Mouse (Mus musculus) forebrain, embryonic 12.5 days (tissue): ENCODE data around the gene Hbb-bs. TPM values are rescaled to one million over a fixed set of nuclear protein-coding genes. Genes with fewer than 3 reads are reported as not detected.

Experiments
- ATAC-seq: fragments of 200-750 bp; cut with Nextera tagmentation; 2 replicates; pipeline ENCODE4 v1.8.0; 2017; ENCODE audit warnings: moderate TSS enrichment; ENCODE audit not compliant: low FRiP score
- H3K27ac ChIP-seq: fragments of 300-500 bp; sonication (generic); 2 replicates; pipeline ENCODE4 v1.5.1; 2016; ENCODE audit warnings: mild to moderate bottlenecking
- H3K27me3 ChIP-seq: fragments of 300-500 bp; sonication (generic); 2 replicates; pipeline ENCODE4 v1.6.1; 2016; ENCODE audit warnings: mild to moderate bottlenecking
- H3K36me3 ChIP-seq: fragments of 300-500 bp; sonication (generic); replicated peaks from 2 replicates; pipeline ENCODE4 v1.6.1; 2016; ENCODE audit warnings: mild to moderate bottlenecking
- H3K4me1 ChIP-seq: fragments of 300-500 bp; sonication (generic); 2 replicates; pipeline ENCODE4 v1.6.1; 2016
- H3K4me2 ChIP-seq: fragments of 300-500 bp; sonication (generic); 2 replicates; pipeline ENCODE4 v1.6.1; 2016; ENCODE audit warnings: mild to moderate bottlenecking, moderate library complexity
- H3K4me3 ChIP-seq: fragments of 300-500 bp; sonication (generic); replicated peaks from 2 replicates; pipeline ENCODE4 v1.5.1; 2016; ENCODE audit warnings: mild to moderate bottlenecking
- H3K9ac ChIP-seq: fragments of 300-500 bp; sonication (generic); 2 replicates; pipeline ENCODE4 v1.6.1; 2016; ENCODE audit warnings: mild to moderate bottlenecking
- H3K9me3 ChIP-seq: fragments of 300-500 bp; sonication (generic); 2 replicates; pipeline ENCODE4 v1.6.1; 2016
- WGBS: fragments of 180-500 bp; shearing (Covaris S2); methylation state at CpG from one replicate; pipeline ENCODE4 v1.1.7; 2016; 5-methylcytosine and 5-hydroxymethylcytosine counted together
- polyA plus RNA-seq: library from polyadenylated mRNA; unstranded; fragments of >200 nt; fragmentation: Nextera tagmentation; extraction: Ambion mirVana; gene quantifications from 2 replicates; pipeline ENCODE4 v1.2.1, GENCODE M21; 2016

Hbb-bs gene
- 465 and 620 TPM in 2 replicates for polyA plus RNA-seq

- H3K4me3 ChIP-seq, result no peak within 1 kb of the TSS
- no peak for ATAC-seq
- 84% methylated on average over 4 of the region's 4 CpGs for WGBS
These were observed at the start of gene Hbb-bs for GRCm38 (mm10) chr7:103827808-103828207. Hbb-bs (minus strand) TSS chr7:103828096.

DNA sequence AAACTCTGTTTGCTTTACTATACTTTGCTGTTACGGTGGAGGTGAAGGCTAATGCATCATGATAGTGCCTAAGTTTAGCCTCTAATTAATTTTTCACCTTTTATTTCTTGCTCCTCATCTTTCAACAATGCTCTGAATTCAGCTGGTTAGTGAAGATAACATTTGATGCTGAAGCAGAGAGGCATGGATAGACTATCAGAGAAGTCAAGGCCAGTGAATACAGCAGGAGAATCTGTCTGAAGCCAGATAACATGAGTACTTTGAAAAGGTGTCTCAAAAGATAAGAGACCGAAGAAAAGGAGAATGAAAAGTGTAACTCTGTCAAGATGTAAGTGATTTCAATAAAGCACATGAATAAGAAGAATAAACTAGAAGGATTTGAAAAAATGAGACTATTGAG lies 49.2 kb upstream of the Hbb-bs start:
- Histone ChIP-seq H3K4me1 (no peaks in the 10 kb centered on the region), H3K27me3 (no peaks in the 10 kb centered on the region), H3K4me3 (no peak overlapping the region), H3K27ac (no peak overlapping the region), H3K36me3 (no peaks in the 10 kb centered on the region), H3K9ac (no peak overlapping the region), H3K9me3 (no peaks in the 10 kb centered on the region), H3K4me2 (no peak overlapping the region)
- 85% methylated on average over 2 of the region's 2 CpGs for WGBS
- no peak for ATAC-seq

More at GRCm38 (mm10) chr7:103827808-103828207, at the start of gene Hbb-bs:
- no peaks in the 10 kb centered on the region for H3K9me3 ChIP-seq
- no peak within 1 kb of the TSS for H3K4me2 ChIP-seq
- no peaks in the 10 kb centered on the region for H3K36me3 ChIP-seq
- H3K27me3 ChIP-seq, result no peaks in the 10 kb centered on the region
- H3K27ac ChIP-seq, result no peak within 1 kb of the TSS
- no peak within 1 kb of the TSS for H3K9ac ChIP-seq
- H3K4me1 ChIP-seq, result no peaks in the 10 kb centered on the region

DNA sequence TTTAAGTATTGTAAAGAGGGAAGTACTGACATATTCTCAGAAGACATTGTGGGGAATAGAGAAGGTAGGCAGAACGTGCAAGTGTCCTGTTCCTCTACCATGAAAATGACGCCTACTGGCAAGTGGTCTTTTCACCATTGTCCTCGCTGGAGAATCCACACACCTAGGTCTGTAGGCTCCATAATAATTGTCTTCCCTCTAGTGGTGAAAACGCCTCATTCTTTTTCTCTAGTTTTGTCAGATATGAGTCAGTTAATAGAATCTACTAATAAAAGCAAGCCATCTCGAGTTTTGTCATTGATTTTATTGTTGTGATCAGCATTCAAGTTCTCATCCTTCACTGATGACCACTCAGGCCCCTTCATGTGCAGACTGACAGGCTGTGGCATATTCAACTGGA lies 46.6 kb upstream of the Hbb-bs start:
- H3K4me2 ChIP-seq, result no peak overlapping the region
- no peak for ATAC-seq
- no peaks in the 10 kb centered on the region for H3K27me3 ChIP-seq
- H3K9me3 ChIP-seq, result no peaks in the 10 kb centered on the region
- H3K4me3 ChIP-seq, result no peak overlapping the region
- WGBS, result 62% methylated on average over 5 of the region's 5 CpGs
- H3K4me1 ChIP-seq, result no peaks in the 10 kb centered on the region
- H3K36me3 ChIP-seq, result no peaks in the 10 kb centered on the region
- H3K9ac ChIP-seq, result no peak overlapping the region
- no peak overlapping the region for H3K27ac ChIP-seq

DNA sequence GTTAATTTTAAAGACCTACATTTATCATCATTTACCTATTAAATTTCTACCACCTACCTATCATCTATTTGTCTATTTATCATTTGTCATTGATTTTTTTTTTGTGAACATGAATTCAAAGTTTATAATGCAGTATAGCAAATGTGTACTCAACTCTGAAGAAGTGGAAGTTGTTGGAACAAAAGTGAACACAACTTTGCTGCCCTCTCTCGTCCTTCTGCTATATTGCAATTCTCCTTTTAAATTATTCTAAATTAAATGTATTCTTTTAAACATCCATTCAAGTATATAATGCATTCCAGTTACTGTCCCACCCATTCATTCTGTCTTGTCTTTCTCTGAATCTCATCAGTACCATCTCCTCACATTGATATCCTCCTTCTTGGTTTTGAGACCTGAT lies 45.2 kb upstream of the Hbb-bs start:
- 10% methylated on average over 1 of the region's 1 CpGs for WGBS
- Histone ChIP-seq H3K4me3 (no peak overlapping the region), H3K4me2 (no peak overlapping the region), H3K27ac (no peak overlapping the region), H3K27me3 (no peaks in the 10 kb centered on the region), H3K9ac (no peak overlapping the region), H3K9me3 (no peaks in the 10 kb centered on the region), H3K4me1 (no peaks in the 10 kb centered on the region), H3K36me3 (no peaks in the 10 kb centered on the region)
- ATAC-seq, result no peak; the same call in 1 of the 2 replicates

DNA sequence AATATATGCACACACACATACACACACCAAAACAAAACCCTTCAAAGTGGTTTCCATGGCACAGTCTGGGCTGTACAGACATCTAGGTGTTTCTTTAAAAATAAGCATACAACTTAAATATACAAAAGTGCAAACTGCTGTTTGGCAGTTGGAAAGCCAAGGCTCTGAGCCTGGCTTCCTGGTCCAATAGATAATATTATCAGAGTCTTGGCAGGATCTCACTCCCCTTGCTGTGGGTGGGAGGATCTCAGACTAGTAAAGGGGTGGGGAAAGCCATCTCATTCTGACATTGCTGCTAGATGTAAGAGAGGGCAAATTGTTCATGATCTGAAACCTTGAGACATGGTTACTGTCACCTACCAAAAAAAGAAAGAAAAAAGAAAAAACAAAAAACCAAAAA lies 42.8 kb upstream of the Hbb-bs start:
- no peak for ATAC-seq
- Histone ChIP-seq H3K4me3 (no peak overlapping the region), H3K36me3 (no peaks in the 10 kb centered on the region), H3K27me3 (no peaks in the 10 kb centered on the region), H3K4me1 (no peaks in the 10 kb centered on the region), H3K27ac (no peak overlapping the region), H3K9me3 (no peaks in the 10 kb centered on the region), H3K4me2 (no peak overlapping the region), H3K9ac (no peak overlapping the region)

DNA sequence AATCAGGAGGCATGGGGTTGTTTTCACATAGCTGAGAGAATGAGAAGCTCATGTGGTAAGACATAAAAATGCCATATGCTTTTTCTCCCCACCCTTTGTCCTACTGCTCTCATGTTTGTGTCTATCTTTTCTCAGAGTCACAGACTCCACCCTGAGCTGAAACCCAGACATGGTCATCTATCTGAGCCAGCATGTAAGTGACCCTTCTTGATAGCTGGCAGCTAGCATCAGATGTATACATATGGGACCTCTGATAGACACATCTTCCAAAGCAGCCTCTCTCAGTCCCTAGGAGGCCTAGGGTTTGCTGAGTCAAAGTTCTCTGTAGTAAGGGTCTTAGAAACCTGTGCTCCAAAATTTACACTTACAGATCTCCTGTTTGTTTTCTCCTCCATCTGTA lies 37.8 kb upstream of the Hbb-bs start:
- no peak overlapping the region for H3K4me3 ChIP-seq
- ATAC-seq, result no peak
- H3K9ac ChIP-seq, result no peak overlapping the region
- H3K27me3 ChIP-seq, result no peaks in the 10 kb centered on the region
- no peaks in the 10 kb centered on the region for H3K9me3 ChIP-seq
- H3K27ac ChIP-seq, result no peak overlapping the region
- H3K36me3 ChIP-seq, result no peaks in the 10 kb centered on the region
- H3K4me1 ChIP-seq, result no peaks in the 10 kb centered on the region
- H3K4me2 ChIP-seq, result no peak overlapping the region

- Histone ChIP-seq H3K9ac (no peak overlapping the region), H3K4me2 (no peak overlapping the region), H3K9me3 (no peaks in the 10 kb centered on the region), H3K4me1 (no peaks in the 10 kb centered on the region), H3K4me3 (no peak overlapping the region), H3K27ac (no peak overlapping the region), H3K27me3 (no peaks in the 10 kb centered on the region), H3K36me3 (no peaks in the 10 kb centered on the region)
- no peak for ATAC-seq
- WGBS, result 79% methylated on average over 3 of the region's 3 CpGs
These were observed 33.6 kb upstream of the Hbb-bs start for GRCm38 (mm10) chr7:103861531-103861930.

- no peaks in the 10 kb centered on the region for H3K4me1 ChIP-seq
- WGBS, result 48% methylated on average over 1 of the region's 1 CpGs
- no peak overlapping the region for H3K4me3 ChIP-seq
- H3K36me3 ChIP-seq, result no peaks in the 10 kb centered on the region
- H3K4me2 ChIP-seq, result no peak overlapping the region
- no peak overlapping the region for H3K27ac ChIP-seq
- H3K27me3 ChIP-seq, result no peaks in the 10 kb centered on the region
- ATAC-seq, result no peak
- no peaks in the 10 kb centered on the region for H3K9me3 ChIP-seq
- H3K9ac ChIP-seq, result no peak overlapping the region
These were observed 33.0 kb upstream of the Hbb-bs start for GRCm38 (mm10) chr7:103860855-103861254.

GRCm38 (mm10) chr7:103859076-103859475 lies 31.2 kb upstream of the Hbb-bs start:
- WGBS, result 85% methylated on average over 2 of the region's 2 CpGs
- peak; percentile 36; the same call in 1 of the 2 replicates for ATAC-seq

DNA sequence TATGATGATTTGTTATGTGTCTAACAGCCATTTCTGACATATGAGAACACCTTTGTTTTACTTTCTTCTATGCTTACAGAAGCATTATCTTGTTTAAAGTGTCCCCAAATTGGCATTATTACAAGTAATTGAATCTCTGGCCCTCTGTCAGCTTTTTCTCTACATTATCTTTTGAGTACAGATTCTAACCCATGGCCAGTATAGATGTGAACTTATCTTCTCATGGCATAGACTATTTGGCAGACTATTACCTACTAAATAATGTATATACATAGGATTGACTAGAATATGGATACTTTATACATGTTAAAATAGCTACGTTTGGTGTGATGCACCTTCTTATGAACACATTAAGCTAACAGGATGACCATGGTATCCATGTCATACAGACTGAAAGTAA lies 26.8 kb upstream of the Hbb-bs start:
- H3K4me1 ChIP-seq, result no peaks in the 10 kb centered on the region
- no peak overlapping the region for H3K9ac ChIP-seq
- ATAC-seq, result no peak
- H3K36me3 ChIP-seq, result no peaks in the 10 kb centered on the region
- no peaks in the 10 kb centered on the region for H3K9me3 ChIP-seq
- H3K4me2 ChIP-seq, result no peak overlapping the region
- H3K27me3 ChIP-seq, result no peaks in the 10 kb centered on the region
- 65% methylated on average over 1 of the region's 1 CpGs for WGBS
- no peak overlapping the region for H3K27ac ChIP-seq
- no peak overlapping the region for H3K4me3 ChIP-seq

More at GRCm38 (mm10) chr7:103859076-103859475, 31.2 kb upstream of the Hbb-bs start:
- H3K36me3 ChIP-seq, result no peaks in the 10 kb centered on the region
- H3K27me3 ChIP-seq, result no peaks in the 10 kb centered on the region
- no peak overlapping the region for H3K4me2 ChIP-seq
- no peak overlapping the region for H3K9ac ChIP-seq
- no peak overlapping the region for H3K27ac ChIP-seq
- no peaks in the 10 kb centered on the region for H3K9me3 ChIP-seq
- H3K4me3 ChIP-seq, result no peak overlapping the region
- H3K4me1 ChIP-seq, result no peaks in the 10 kb centered on the region

DNA sequence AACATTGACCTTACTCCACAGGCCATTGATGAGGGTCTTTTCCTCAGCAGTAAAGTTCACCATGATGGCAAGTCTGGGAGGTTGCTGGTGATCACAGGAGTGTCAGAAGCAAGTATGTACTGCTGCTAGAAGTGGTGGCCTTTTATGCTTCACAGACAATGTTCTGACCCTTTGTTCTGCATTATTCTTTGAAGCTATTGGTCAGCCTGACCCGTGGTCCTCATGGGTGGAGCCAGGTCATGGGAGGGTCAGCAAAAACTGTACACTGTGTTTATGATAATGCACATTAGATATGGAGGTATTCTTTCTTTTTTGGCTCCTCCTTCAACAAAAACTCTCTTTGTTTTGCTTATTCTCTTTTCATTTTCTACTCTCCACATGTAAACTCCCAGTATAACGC lies 25.2 kb upstream of the Hbb-bs start, which contains the start of gene Hbb-y:
TSS of gene Hbb-y (minus strand) at position 127 of the 400 bp plus-strand sequence.
- 0 out of 2 replicates have a peak, but pooled peaks have one; percentile 36 for ATAC-seq
- no peak within 1 kb of the TSS for H3K9ac ChIP-seq
- no peaks in the 10 kb centered on the region for H3K36me3 ChIP-seq
- WGBS, result 76% methylated on average over 2 of the region's 2 CpGs
- no peaks in the 10 kb centered on the region for H3K4me1 ChIP-seq
- H3K27ac ChIP-seq, result no peak within 1 kb of the TSS
- H3K4me3 ChIP-seq, result no peak within 1 kb of the TSS
- H3K9me3 ChIP-seq, result no peaks in the 10 kb centered on the region
- no peak within 1 kb of the TSS for H3K4me2 ChIP-seq
- H3K27me3 ChIP-seq, result no peaks in the 10 kb centered on the region

DNA sequence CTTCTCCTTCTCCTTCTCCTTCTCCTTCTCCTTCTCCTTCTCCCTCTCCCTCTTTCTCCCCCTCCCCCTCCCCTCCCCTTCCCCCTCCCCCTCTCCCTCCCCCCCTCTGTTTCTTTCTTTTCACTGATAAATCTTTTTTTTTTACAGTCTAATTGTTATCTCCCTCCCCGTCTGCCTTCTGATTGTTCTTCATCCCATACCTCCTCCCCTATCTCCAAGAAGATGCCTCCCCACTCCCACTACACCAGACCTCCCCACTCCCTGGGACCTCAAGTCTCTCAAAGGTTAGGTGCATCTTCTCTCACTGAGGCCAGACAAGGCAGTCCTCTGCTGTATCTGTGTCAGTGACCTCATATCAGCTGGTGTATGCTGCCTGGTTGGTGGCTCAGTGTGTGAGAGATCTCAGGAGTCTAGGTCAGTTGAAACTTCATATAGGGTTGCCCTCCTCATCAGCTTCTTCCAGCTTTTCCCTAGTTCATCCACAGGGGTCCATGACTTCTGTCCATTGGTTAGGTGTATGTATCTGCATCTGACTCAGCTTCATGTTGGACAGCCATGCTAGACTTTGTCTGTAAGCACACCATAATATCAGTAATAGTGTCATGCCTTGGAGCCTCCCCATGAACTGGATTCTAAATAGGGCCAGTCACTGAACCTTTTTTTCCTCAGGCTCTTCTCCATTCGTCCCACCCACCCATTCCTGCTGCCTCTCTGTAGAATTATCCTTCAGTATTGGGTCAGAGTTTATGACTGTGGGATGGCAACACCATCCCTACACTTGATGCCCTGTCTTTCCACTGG lies 16.8 kb upstream of the Hbb-bs start:
- H3K4me1 ChIP-seq, result no peaks in the 10 kb centered on the region
- no peaks in the 10 kb centered on the region for H3K36me3 ChIP-seq
- 67% methylated on average over 1 of the region's 2 CpGs for WGBS
- no peaks in the 10 kb centered on the region for H3K9me3 ChIP-seq
- H3K27ac ChIP-seq, result no peak overlapping the region
- H3K27me3 ChIP-seq, result no peaks in the 10 kb centered on the region
- ATAC-seq, result no peak
- no peak overlapping the region for H3K9ac ChIP-seq
- H3K4me3 ChIP-seq, result no peak overlapping the region
- no peak overlapping the region for H3K4me2 ChIP-seq

DNA sequence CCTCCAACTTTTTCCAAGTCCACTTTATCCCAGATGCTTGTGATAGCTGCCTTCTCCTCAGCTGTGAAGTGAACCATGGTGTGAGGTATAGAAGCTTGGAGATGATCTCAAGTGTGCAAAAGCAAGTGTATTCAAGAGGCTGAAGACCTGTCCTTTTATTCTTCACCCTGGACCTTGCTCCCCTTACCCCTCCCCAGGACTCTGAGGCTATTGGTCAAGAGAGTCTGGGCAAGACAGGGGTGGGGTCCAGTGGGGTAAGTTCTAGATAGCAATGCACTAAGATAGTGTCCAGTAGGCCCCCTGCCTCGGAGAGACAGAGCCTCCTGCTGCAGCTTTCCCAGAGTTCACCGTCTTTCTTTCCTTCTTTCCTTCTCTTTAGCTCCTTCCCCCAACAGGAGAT lies 15.1 kb upstream of the Hbb-bs start, which contains the start of gene Hbb-bh1:
TSS of gene Hbb-bh1 (minus strand) at position 131 of the 400 bp plus-strand sequence.
- H3K9ac ChIP-seq, result no peak within 1 kb of the TSS
- H3K9me3 ChIP-seq, result no peaks in the 10 kb centered on the region
- 92% methylated on average over 2 of the region's 2 CpGs for WGBS
- no peak within 1 kb of the TSS for H3K4me2 ChIP-seq
- no peak within 1 kb of the TSS for H3K4me3 ChIP-seq
- H3K36me3 ChIP-seq, result no peaks in the 10 kb centered on the region
- H3K27me3 ChIP-seq, result no peaks in the 10 kb centered on the region
- no peak within 1 kb of the TSS for H3K27ac ChIP-seq
- no peaks in the 10 kb centered on the region for H3K4me1 ChIP-seq
- ATAC-seq, result no peak
